Comparison of ENCODE assay signal across 17 mouse cellular contexts in genomic region chr3:151262821-151263220, GRCm38 (mm10).
"Had no signal": no experiment of that assay in that cellular context is flagged by ENCODE, and none has a peak within 500 bp of the region (broad histone marks: within the 10 kb centered on the region; RNA-seq: fewer than 3 reads in every experiment).

No protein-coding gene starts in this region.

- DNase-seq: left cerebral cortex, postnatal 4 days; liver; liver, embryonic 13.5 days; liver, postnatal 0 days; lung, adult 18-20 months; lung, adult 2 months; lung, embryonic 14.5 days; lung, postnatal 10 days; lung, postnatal 14 days; lung, postnatal 36 days; lung, postnatal 4 days; midbrain, embryonic 14.5 days had no signal

- ATAC-seq: liver, embryonic 12.5 days; liver, postnatal 0 days; lung, postnatal 0 days; midbrain, embryonic 13.5 days; midbrain, embryonic 15.5 days; midbrain, embryonic 16.5 days had no signal
